Mouse (Mus musculus) gastrocnemius, adult 8-10 months (tissue): ENCODE measurements at regions not wholly inside any gene's neighbourhood (a gene's known extent, or its start where the extent isn't known, plus 50 kb on each side); places are given as distances from the start of the nearest gene placed in this dataset.

ENCODE experiments used
- DNase-seq, 2 experiments: peaks; one replicate each; pipeline ENCODE4 v3.0.0; 2022; ENCODE audit warnings: low spot score in 2 of 2

DNA sequence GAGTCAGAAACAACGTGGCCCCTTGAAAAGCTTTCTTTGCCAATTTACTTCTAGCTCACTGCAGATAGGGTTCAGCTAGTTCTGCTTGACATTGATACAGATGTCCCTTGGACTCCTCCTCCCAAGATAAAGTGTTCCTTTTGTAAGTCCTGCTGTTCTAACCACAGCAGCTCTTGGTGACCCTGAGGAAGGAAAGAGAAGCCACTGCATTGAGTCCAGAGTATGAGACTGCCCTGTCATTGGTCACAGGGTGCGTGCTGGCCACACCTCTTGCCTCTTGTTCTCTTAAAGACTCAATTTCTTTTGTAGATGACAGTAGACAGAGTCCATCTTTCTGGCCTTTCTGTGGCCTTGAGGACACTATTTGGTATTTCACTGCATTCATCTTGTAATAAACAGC lies 74.7 kb upstream of the Zc3h12c start:
- no peak for DNase-seq

DNA sequence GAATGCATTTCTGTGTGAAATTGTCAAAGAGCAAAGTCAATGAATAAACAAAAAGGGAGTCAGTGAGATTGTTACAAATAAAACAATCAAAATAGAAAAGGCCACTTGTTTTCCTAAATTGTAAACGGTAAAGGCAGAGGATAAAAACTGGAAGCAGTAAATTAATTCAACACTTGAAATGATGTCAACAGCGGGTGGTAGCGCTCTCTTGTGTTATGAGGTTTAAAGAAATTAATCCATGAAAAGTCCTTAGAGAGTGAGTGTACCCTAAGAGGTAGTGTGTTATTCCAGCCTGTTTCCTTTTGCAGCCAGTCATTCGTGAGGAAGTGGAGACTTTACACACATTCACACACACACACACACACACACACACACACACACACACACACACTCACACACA lies 73.2 kb upstream of the Zc3h12c start:
- no peak for DNase-seq

DNA sequence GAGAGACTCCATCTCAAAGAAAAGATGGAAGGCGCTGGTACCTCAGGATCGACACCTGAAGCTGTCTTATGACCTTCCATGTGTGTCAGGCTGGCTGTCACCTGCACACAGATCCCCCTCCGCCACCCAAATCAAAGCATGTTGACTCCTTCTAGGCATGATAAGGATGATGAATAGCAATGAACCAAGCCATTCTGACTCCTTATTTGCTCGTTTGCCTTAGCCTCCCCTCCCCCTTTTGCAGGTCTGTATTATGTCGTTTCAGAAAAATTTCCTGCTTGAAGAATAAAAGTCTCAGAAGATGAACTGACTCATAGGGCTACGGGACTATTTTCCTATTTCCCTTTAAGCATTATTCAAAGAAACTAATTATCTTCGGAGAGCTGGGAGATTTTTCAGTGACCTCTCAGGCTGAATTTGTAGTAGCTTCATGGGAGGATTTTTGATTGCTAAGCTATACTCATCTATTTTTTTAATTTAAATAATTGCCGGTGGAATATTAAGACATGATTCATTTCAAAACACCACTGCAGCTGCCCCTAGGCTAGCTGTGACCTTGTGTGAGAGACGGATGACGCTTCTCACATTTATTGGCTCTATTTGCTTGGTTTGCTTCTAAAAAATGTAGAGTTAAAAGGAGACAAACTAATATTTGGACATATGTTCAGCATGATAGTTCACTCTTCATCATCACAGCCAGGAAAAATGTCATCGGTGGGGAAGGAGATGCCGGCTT lies 72.4 kb upstream of the Zc3h12c start:
- DNase-seq: no peak

DNA sequence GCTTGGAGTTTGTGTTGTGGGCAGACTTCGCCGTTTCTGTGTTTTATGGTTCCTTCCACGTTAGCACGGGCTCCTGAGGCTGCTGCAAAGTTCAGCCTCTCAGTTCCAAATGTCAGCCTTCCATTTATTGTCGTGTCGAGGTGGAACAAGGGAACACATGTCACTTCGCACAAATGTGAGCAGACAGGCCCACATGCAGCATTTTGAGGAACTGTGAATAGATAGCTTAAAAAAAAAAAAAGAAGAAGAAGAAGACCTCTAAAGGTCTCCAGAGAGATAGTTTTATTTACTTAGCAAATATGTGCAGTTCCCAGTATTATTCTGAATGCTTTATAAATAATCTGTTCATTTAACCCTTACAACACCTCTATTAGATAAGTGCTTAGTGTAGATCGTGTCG lies 66.4 kb upstream of the Zc3h12c start:
- no peak for DNase-seq

DNA sequence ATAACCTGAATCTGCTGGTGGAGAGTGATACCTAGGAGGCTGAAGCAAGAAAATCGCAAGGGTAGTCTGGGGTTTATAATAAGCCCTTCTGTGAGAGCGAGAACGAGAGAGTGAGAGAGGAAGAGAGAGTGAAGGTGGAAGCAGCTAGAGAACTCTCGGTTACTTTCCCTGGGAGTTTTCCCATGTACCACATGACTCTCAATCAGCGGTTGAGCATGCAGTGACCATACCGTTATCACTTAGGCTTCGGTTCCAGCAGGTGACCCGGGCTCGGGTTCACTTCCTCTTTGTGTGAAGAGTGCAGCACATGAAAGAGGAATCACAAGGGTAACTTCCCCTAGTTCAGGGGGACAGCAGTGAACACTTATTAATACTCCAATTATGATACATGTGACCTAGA lies 61.2 kb upstream of the Zc3h12c start:
- no peak for DNase-seq

DNA sequence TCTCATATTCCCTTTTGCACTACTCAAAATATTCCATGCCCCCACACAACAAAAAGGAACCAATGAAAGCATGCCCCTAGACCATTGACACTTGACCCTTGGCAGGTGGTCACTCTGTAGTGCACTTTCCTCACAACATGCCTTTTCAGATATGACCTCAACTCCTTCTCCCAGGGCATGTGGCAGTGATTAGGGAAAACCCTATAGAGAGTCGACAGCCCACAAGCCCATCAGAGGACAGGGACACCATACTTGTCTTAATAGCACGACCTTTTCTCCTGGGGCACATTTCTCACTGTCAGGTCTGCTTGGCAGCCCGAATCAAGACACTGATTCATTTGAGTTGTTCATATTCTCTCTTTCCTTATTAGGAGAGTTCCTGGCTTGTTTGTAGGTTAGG lies 57.3 kb upstream of the Zc3h12c start:
- no peak for DNase-seq

DNA sequence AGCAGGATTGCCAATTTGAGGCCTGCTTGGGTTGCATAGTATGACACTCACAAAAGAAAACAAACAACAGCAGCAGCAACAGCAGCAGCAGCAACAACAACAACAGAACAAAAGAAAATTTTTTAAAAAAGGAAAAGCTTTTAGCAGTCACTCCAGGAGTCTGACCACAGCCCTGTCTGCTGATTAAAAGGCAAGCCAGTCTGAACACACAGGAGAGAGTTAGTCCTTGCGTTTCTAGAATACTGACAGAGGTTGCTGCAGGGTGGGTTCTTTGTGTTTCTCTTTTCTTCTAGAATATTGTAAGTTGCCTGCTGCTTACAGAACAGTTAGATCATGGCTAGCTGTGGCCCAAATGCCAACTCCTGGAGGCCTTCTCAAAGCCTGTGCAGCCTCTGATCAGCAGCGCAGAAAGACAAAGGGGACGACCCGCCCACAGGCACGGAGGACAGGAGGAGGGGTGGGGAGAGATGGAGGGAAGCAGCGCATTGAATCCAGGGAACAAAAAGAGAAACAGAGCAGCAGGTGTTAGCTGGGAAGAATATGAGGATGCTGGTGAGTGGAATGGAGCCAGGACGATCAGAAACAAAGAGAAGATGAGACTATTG lies 55.2 kb upstream of the Zc3h12c start:
- DNase-seq: no peak
